Mouse (Mus musculus) midbrain, embryonic 15.5 days (tissue): ENCODE measurements around the gene Bcl7c. TPM values are rescaled to one million over a fixed set of nuclear protein-coding genes. Genes with fewer than 3 reads are reported as not detected.

Source experiments
- ATAC-seq: fragments of 200-750 bp; cut with Nextera tagmentation; replicated peaks from 2 replicates; pipeline ENCODE4 v1.8.0; 2017; ENCODE audit warnings: moderate TSS enrichment
- H3K27ac ChIP-seq: fragments of 300-500 bp; sonication (generic); 2 replicates; pipeline ENCODE4 v1.5.1; 2015; ENCODE audit warnings: mild to moderate bottlenecking, inconsistent platforms
- H3K27me3 ChIP-seq: fragments of 300-500 bp; sonication (generic); replicated peaks from 2 replicates; pipeline ENCODE4 v1.6.1; 2015; ENCODE audit warnings: inconsistent platforms
- H3K36me3 ChIP-seq: fragments of 300-500 bp; sonication (generic); replicated peaks from 2 replicates; pipeline ENCODE4 v1.6.1; 2015; ENCODE audit warnings: inconsistent platforms
- H3K4me1 ChIP-seq: fragments of 300-500 bp; sonication (generic); 2 replicates; pipeline ENCODE4 v1.6.1; 2015; ENCODE audit warnings: inconsistent platforms
- H3K4me2 ChIP-seq: fragments of 300-500 bp; sonication (generic); 2 replicates; pipeline ENCODE4 v1.6.1; 2015; ENCODE audit warnings: inconsistent platforms, mild to moderate bottlenecking, moderate library complexity
- H3K4me3 ChIP-seq: fragments of 300-500 bp; sonication (generic); 2 replicates; pipeline ENCODE4 v1.5.1; 2015; ENCODE audit warnings: mild to moderate bottlenecking, inconsistent platforms
- H3K9ac ChIP-seq: fragments of 300-500 bp; sonication (generic); 2 replicates; pipeline ENCODE4 v1.6.1; 2015; ENCODE audit warnings: mild to moderate bottlenecking, inconsistent platforms
- H3K9me3 ChIP-seq: fragments of 300-500 bp; sonication (generic); 2 replicates; pipeline ENCODE4 v1.6.1; 2016; ENCODE audit warnings: inconsistent platforms
- WGBS: fragments of 180-500 bp; shearing (Covaris S2); methylation state at CpG from one replicate; pipeline ENCODE4 v1.1.7; 2015; ENCODE audit warnings: mixed read lengths; 5-methylcytosine and 5-hydroxymethylcytosine counted together
- microRNA counts: library from miRNA; unstranded; fragments of <30 nt; microRNA quantifications from one replicate; lab custom pipeline; 2016
- microRNA-seq: library from miRNA; unstranded; fragments of <30 nt; microRNA quantifications from one replicate; pipeline ENCODE4, GENCODE M21; 2016
- polyA plus RNA-seq: library from polyadenylated mRNA; unstranded; fragments of >200 nt; fragmentation: Nextera tagmentation; extraction: Ambion mirVana; gene quantifications from 2 replicates; pipeline ENCODE4 v1.2.1, GENCODE M21; 2015

Bcl7c gene
- polyA plus RNA-seq, 1 experiment from 2014 or later: 52.9 TPM

DNA sequence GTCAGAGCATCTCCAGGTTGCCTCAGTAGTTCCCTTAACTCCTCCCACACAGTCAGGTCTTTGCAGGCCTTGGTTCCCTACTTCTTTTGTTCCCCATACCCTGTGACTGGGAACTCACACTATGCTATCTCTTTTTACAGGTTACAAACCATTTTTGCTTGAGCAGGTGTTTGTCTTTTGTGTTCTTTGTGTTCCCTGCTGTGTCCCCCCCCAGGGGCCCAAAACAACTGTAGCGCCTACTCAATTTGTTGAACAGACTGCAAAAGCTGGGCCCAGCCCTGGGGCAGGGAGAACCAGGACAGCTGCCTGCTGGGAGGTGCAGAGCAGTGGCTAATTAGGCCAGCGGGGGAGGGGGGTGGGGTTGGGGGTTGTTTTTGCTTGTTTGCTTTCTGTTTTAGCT, 90.8 kb downstream of the Bcl7c start:
- WGBS: 37% methylated on average over 2 of the region's 2 CpGs
- Histone ChIP-seq H3K27ac (no peak overlapping the region), H3K4me2 (no peak overlapping the region), H3K9ac (no peak overlapping the region), H3K27me3 (no peaks in the 10 kb centered on the region), H3K4me1 (peaks cover 29% of the 10 kb centered on the region), H3K36me3 (no peaks in the 10 kb centered on the region), H3K9me3 (no peaks in the 10 kb centered on the region), H3K4me3 (no peak overlapping the region)
- ATAC-seq: no peak

DNA sequence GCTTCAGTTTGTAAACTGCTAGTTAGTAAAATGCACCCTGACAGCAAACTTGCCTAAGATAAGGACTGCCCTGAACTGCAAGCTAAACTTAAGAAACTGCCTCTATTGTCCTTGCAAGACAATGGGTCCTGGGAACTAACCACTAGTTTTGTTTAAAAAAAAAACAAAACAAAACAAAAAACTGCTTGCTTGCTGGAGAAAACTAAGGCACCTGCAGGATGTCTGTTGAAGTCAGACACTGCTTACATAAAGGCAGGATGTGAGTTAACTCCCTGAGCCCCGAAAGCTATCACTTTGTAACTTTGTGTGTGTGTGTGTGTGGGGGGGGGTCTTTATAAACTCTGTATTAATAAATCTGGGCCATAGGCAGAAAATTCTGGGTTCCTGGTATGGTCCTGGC, 91.9 kb downstream of the Bcl7c start:
- 94% methylated on average over 1 of the region's 1 CpGs for WGBS
- peaks cover 29% of the 10 kb centered on the region for H3K4me1 ChIP-seq
- no peak for ATAC-seq

DNA sequence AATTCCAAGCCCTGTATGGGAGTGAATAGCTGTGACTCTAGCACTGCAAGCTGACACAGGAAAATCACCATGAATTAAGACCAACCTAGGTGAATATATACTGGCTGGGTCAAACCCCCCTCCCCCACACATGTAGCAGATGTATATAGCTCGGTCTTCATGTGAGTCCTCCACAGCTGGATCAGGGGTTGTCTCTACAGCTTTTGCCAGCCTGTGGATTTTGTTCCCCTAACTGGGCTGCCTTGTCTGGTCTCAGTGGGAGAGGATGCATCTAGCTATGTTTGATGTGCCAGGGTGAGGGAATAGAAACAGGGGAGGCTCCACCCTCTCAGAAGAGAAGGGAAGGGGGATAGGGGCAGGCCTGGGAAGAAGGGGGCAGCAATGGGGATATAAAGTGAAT, 92.4 kb downstream of the Bcl7c start:
- Histone ChIP-seq H3K4me3 (peak overlapping the region; percentile 97), H3K27me3 (no peaks in the 10 kb centered on the region), H3K36me3 (peaks cover 13% of the 10 kb centered on the region), H3K4me1 (peaks cover 29% of the 10 kb centered on the region), H3K4me2 (peak overlapping the region; percentile 91), H3K9me3 (no peaks in the 10 kb centered on the region), H3K27ac (peak overlapping the region; percentile 92; the same call in 1 of the 2 replicates), H3K9ac (peak overlapping the region; percentile 20; the same call in 1 of the 2 replicates)
- no peak for ATAC-seq
- 65% methylated on average over 1 of the region's 1 CpGs for WGBS

More for the DNA sequence above, 91.9 kb downstream of the Bcl7c start:
- H3K9ac ChIP-seq: no peak overlapping the region
- no peak overlapping the region for H3K27ac ChIP-seq
- no peak overlapping the region for H3K4me3 ChIP-seq
- H3K4me2 ChIP-seq: no peak overlapping the region
- no peaks in the 10 kb centered on the region for H3K9me3 ChIP-seq
- H3K27me3 ChIP-seq: no peaks in the 10 kb centered on the region
- peaks cover 7% of the 10 kb centered on the region for H3K36me3 ChIP-seq

DNA sequence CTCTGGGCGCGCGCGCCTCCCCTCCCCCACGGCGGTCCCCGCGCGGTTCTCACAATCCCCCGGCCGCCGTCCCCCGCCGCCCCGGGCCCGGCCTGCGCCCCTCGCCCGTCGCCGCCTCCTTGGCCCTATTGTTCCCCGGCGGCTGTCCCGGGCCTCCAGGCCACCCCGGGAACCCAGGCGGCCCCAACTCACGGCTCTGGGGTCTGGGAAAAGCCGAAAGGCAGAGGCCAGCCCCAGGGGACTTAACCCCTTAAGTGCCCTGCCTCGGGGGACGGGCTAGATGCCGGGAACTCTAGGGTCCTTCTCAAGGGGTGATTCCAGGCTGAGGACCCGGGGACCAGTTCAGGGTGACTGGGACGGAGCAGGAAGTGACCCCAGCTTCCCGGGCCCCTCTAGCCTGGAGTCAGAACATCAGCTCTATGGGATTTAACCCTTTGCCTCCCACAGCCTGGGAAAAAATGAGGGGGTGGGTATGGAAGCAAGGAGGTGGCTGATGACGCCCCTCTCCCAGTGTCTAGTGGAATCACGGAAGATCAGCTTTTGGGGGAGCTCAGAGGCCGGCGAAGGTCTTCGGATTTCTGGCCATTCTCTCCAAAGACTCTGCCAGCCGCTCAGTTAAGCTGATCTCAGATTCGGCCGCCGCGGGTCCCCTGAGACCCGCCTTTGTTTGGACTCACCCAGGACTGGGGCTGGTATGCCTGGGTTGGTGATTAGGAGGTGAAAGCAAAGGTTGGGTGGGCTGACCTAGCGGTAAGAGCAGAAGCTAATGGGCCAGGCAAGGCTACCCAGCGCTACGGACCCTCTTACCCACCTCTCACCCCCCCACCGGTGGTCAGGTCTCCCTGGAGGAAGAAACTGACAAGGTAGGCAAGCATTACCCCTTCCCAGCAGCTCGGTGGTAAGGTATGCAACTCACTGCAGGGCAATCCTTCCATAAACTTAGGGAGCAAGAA, 93.6 kb downstream of the Bcl7c start, which contains the start of gene Zfp629:
TSS of gene Zfp629 (minus strand) at position 907 of the 953 bp plus-strand sequence.
- Histone ChIP-seq H3K27ac (peak within 1 kb of the TSS; percentile 92), H3K4me3 (peak within 1 kb of the TSS; percentile 97), H3K9ac (peak within 1 kb of the TSS; percentile 96), H3K36me3 (peaks cover 24% of the 10 kb centered on the region), H3K4me2 (peak within 1 kb of the TSS; percentile 91), H3K4me1 (peaks cover 29% of the 10 kb centered on the region), H3K9me3 (no peaks in the 10 kb centered on the region), H3K27me3 (no peaks in the 10 kb centered on the region)
- WGBS: under 1% methylated on average over 48 of the region's 50 CpGs
- peak; percentile 92 for ATAC-seq

DNA sequence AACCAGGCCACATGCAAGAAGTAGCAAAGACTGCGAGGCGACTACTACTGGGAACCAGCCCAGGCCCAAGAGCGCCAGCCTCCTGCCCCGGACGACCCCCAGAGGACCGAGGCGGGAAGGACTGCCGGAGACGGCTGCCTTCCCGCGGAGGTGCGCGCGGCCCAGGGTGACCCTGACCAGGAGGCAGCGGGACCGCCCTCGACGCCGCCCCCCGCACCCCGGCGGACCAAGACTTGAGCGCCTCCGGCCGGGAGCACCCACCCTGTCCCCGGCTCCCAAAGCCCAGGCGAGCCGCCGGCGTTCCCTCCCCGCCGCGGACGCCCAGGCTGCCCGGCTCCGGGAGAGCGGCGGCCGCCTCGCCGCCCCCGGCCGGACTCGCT, 94.2 kb downstream of the Bcl7c start:
- WGBS: under 1% methylated on average over 43 of the region's 44 CpGs
- peak; percentile 55 for ATAC-seq
- H3K4me2 ChIP-seq: peak overlapping the region; percentile 91
- peak overlapping the region; percentile 96 for H3K9ac ChIP-seq
- peaks cover 31% of the 10 kb centered on the region for H3K36me3 ChIP-seq
- peak overlapping the region; percentile 92 for H3K27ac ChIP-seq
- peaks cover 29% of the 10 kb centered on the region for H3K4me1 ChIP-seq
- peak overlapping the region; percentile 97 for H3K4me3 ChIP-seq
- H3K9me3 ChIP-seq: no peaks in the 10 kb centered on the region
- H3K27me3 ChIP-seq: no peaks in the 10 kb centered on the region

DNA sequence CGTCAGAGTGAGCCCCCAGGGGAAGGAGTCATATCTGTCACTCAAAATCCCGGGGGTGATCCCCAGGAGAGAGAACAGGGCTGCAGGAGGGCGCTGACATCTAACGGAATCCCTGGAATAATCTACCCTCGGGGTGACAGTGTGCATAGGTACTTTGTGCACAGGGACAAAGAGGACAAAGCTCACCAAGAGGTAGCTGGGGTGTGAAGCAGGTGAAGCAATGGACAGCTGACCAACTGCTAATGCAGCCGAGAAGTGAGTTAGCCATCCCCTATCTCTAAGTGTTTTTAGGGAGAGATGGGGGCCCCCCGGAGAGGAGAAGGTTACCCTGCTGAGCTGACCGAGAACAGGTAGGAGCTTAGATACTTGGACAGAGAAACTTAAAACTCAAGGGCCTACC, 94.6 kb downstream of the Bcl7c start:
- ATAC-seq: no peak
- Histone ChIP-seq H3K9ac (peak overlapping the region; percentile 96), H3K27me3 (no peaks in the 10 kb centered on the region), H3K4me3 (peak overlapping the region; percentile 97), H3K9me3 (no peaks in the 10 kb centered on the region), H3K4me2 (peak overlapping the region; percentile 91), H3K36me3 (peaks cover 35% of the 10 kb centered on the region), H3K27ac (peak overlapping the region; percentile 92; the same call in 1 of the 2 replicates), H3K4me1 (peaks cover 29% of the 10 kb centered on the region)
- WGBS: 16% methylated on average over 8 of the region's 8 CpGs

DNA sequence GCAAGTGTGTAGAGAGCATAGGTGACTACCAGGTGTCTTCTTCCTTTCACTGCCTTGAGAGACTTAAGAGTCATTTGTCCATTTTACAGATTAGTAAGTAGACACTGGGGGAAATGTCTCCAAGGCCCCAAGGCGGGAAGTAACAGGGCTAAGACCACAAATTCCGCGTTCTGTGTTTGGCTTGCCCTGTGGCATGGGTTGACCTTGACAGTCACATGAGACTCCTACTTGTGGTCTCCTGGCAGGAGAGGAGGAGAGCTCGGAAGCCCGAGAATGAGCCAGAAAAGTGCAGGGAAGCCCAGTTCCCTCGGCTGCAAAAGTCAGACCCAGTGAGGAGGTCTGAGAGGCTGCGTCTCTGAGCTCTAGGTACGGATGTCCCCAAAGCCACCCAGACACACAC, 95.2 kb downstream of the Bcl7c start:
- H3K4me1 ChIP-seq: peaks cover 29% of the 10 kb centered on the region
- H3K4me3 ChIP-seq: peak overlapping the region; percentile 97; the same call in 1 of the 2 replicates
- H3K9ac ChIP-seq: peak overlapping the region; percentile 96; the same call in 1 of the 2 replicates
- no peaks in the 10 kb centered on the region for H3K9me3 ChIP-seq
- WGBS: 92% methylated on average over 8 of the region's 8 CpGs
- no peaks in the 10 kb centered on the region for H3K27me3 ChIP-seq
- no peak for ATAC-seq
- H3K27ac ChIP-seq: no peak overlapping the region
- peak overlapping the region; percentile 91 for H3K4me2 ChIP-seq
- peaks cover 40% of the 10 kb centered on the region for H3K36me3 ChIP-seq

DNA sequence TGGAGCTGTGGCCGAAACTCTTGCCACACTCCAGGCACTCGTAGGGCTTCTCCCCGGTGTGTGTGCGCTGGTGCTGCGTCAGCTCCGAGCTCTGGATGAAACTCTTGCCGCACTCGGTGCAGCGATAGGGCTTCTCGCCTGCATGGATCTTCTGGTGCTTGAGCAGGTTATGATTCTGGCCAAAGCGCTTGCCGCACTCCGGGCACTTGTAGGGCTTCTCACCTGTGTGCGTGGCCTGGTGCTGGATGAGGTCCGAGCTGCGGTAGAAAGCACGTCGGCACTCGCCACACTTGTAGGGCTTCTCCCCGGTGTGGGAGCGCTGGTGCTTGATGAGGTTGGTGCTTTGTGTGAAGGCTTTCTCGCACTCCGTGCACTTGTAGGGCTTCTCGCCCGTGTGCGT, 97.2 kb downstream of the Bcl7c start:
- ATAC-seq: no peak
- Histone ChIP-seq H3K4me3 (no peak overlapping the region), H3K4me1 (peaks cover 23% of the 10 kb centered on the region), H3K27ac (no peak overlapping the region), H3K36me3 (peaks cover 46% of the 10 kb centered on the region), H3K4me2 (no peak overlapping the region), H3K27me3 (no peaks in the 10 kb centered on the region), H3K9ac (no peak overlapping the region), H3K9me3 (no peaks in the 10 kb centered on the region)
- 96% methylated on average over 26 of the region's 26 CpGs for WGBS

MicroRNAs within 50 kb of the gene (microRNA counts, 519-probe panel; counts per million panel counts)
- 2,025 counts per million, percentile 18 among the panel's probes with 10 or more counts for microRNA mmu-miR-762 (lab: Ali Mortazavi, UCI)

Small RNA genes lying within 50 kb of the gene (microRNA-seq; reads per million reads assigned to microRNA genes)
- gene Mir762: not detected

Other genes with a start within 250 kb of the Bcl7c start
- gene Prr14, start 249.3 kb downstream of the Bcl7c start, polyA plus RNA-seq: 40.5 TPM in 2 replicates
- gene Fbrs, start 229.7 kb downstream of the Bcl7c start, polyA plus RNA-seq: 13.8 and 15.9 TPM in 2 replicates
- gene Srcap, start 196.9 kb downstream of the Bcl7c start, polyA plus RNA-seq: 60.4 and 68.0 TPM in 2 replicates
- gene Gm42715, start 189.3 kb downstream of the Bcl7c start, polyA plus RNA-seq: 17.4 and 17.5 TPM in 2 replicates
- 5.7 and 6.3 TPM in 2 replicates for gene Tmem265, start 147.5 kb downstream of the Bcl7c start, polyA plus RNA-seq
- gene Phkg2, start 135.6 kb downstream of the Bcl7c start, polyA plus RNA-seq: 60.0 and 61.0 TPM in 2 replicates
- gene Ccdc189, start 120.3 kb downstream of the Bcl7c start, polyA plus RNA-seq: 10.8 and 10.9 TPM in 2 replicates
- gene Rnf40, start 120.2 kb downstream of the Bcl7c start, polyA plus RNA-seq: 47.9 and 51.1 TPM in 2 replicates
- 25.5 and 26.6 TPM in 2 replicates for gene Zfp629, start 93.1 kb downstream of the Bcl7c start, polyA plus RNA-seq
- 3.7 and 3.8 TPM in 2 replicates for gene Ctf1, start 3.8 kb upstream of the Bcl7c start, polyA plus RNA-seq
- 0.12 and 0.15 TPM in 2 replicates for gene Ctf2, start 23.2 kb upstream of the Bcl7c start, polyA plus RNA-seq
- 10.8 and 12.1 TPM in 2 replicates for gene Fbxl19, start 35.6 kb upstream of the Bcl7c start, polyA plus RNA-seq
- 8.1 and 9.8 TPM in 2 replicates for gene Orai3, start 60.9 kb upstream of the Bcl7c start, polyA plus RNA-seq
- gene Setd1a, start 67.7 kb upstream of the Bcl7c start, polyA plus RNA-seq: 21.5 and 21.6 TPM in 2 replicates
- not detected in 2 replicates for gene Gm49388, start 76.7 kb upstream of the Bcl7c start, polyA plus RNA-seq
- gene Hsd3b7, start 91.7 kb upstream of the Bcl7c start, polyA plus RNA-seq: 8.9 and 10.2 TPM in 2 replicates
- gene Stx4a, start 115.4 kb upstream of the Bcl7c start, polyA plus RNA-seq: 19.5 and 21.8 TPM in 2 replicates
- gene Stx1b, start 115.6 kb upstream of the Bcl7c start, polyA plus RNA-seq: 70.0 and 72.9 TPM in 2 replicates
- 10.6 and 11.4 TPM in 2 replicates for gene Zfp646, start 167.3 kb upstream of the Bcl7c start, polyA plus RNA-seq
- 46.8 and 48.1 TPM in 2 replicates for gene Zfp668, start 167.9 kb upstream of the Bcl7c start, polyA plus RNA-seq
- gene Prss53, start 182.0 kb upstream of the Bcl7c start, polyA plus RNA-seq: 1.2 and 1.3 TPM in 2 replicates
- gene Gm21974, start 186.5 kb upstream of the Bcl7c start, polyA plus RNA-seq: not detected in 2 replicates
- 52.9 and 58.8 TPM in 2 replicates for gene Vkorc1, start 186.7 kb upstream of the Bcl7c start, polyA plus RNA-seq
- 61.3 and 66.6 TPM in 2 replicates for gene Bckdk, start 195.1 kb upstream of the Bcl7c start, polyA plus RNA-seq
- 50.7 and 53.1 TPM in 2 replicates for gene Kat8, start 203.6 kb upstream of the Bcl7c start, polyA plus RNA-seq
- gene Prss8, start 221.2 kb upstream of the Bcl7c start, polyA plus RNA-seq: 0.29 and 0.35 TPM in 2 replicates
- 10.4 and 15.5 TPM in 2 replicates for gene Prss36, start 237.8 kb upstream of the Bcl7c start, polyA plus RNA-seq